Mouse (Mus musculus): ENCODE measurements at regions not wholly inside any gene's neighbourhood (a gene's known extent, or its start where the extent isn't known, plus 50 kb on each side); places are given as distances from the start of the nearest gene placed in this dataset.

- Histone ChIP-seq H3K4me3 (ENCODE audit: low read length) (no peak overlapping the region), H3K36me3 (ENCODE audit: control insufficient read depth, insufficient read depth) (no peaks in the 10 kb centered on the region), H3K27ac (ENCODE audit: low read length) (no peak overlapping the region), H3K9me3 (replicated peaks; ENCODE audit: control insufficient read depth, low read length) (no peaks in the 10 kb centered on the region), H3K4me2 (ENCODE audit: low read depth, low read length) (no peak overlapping the region), H3K9ac (ENCODE audit: low read length) (no peak overlapping the region), H3K4me1 (ENCODE audit: control insufficient read depth, insufficient read depth, low read length) (no peaks in the 10 kb centered on the region), H3K27me3 (ENCODE audit: control insufficient read depth, insufficient read depth, low read length) (no peaks in the 10 kb centered on the region)
- ATAC-seq (replicated peaks; ENCODE audit: extremely low read depth, insufficient read depth, low FRiP score) = no peak
- WGBS = 69% methylated on average over 2 of the region's 2 CpGs
Observed at GRCm38 (mm10) chr10:37291639-37292495, 153.1 kb upstream of the Marcks start.

- Histone ChIP-seq H3K27ac (ENCODE audit: low read length) (peak overlapping the region; percentile 33), H3K36me3 (ENCODE audit: control insufficient read depth, insufficient read depth) (no peaks in the 10 kb centered on the region), H3K4me3 (ENCODE audit: low read length) (no peak overlapping the region), H3K4me2 (ENCODE audit: low read depth, low read length) (no peak overlapping the region), H3K9me3 (replicated peaks; ENCODE audit: control insufficient read depth, low read length) (no peaks in the 10 kb centered on the region), H3K27me3 (ENCODE audit: control insufficient read depth, insufficient read depth, low read length) (no peaks in the 10 kb centered on the region), H3K4me1 (ENCODE audit: control insufficient read depth, insufficient read depth, low read length) (no peaks in the 10 kb centered on the region), H3K9ac (ENCODE audit: low read length) (no peak overlapping the region)
- 72% methylated on average over 3 of the region's 3 CpGs for WGBS
- ATAC-seq (replicated peaks; ENCODE audit: extremely low read depth, insufficient read depth, low FRiP score) = 0 out of 2 replicates have a peak, but pooled peaks have one; percentile 28
Observed at GRCm38 (mm10) chr10:37289964-37290704, 151.4 kb upstream of the Marcks start.

- no peak for ATAC-seq (replicated peaks; ENCODE audit: extremely low read depth, insufficient read depth, low FRiP score)
- no peaks in the 10 kb centered on the region for H3K9me3 ChIP-seq (replicated peaks; ENCODE audit: control insufficient read depth, low read length)
- no peak overlapping the region for H3K9ac ChIP-seq (ENCODE audit: low read length)
- WGBS = 79% methylated on average over 5 of the region's 5 CpGs
- no peak overlapping the region for H3K4me3 ChIP-seq (ENCODE audit: low read length)
- H3K4me2 ChIP-seq (ENCODE audit: low read depth, low read length) = no peak overlapping the region
- H3K27ac ChIP-seq (ENCODE audit: low read length) = no peak overlapping the region
- H3K4me1 ChIP-seq (ENCODE audit: control insufficient read depth, insufficient read depth, low read length) = no peaks in the 10 kb centered on the region
- H3K27me3 ChIP-seq (ENCODE audit: control insufficient read depth, insufficient read depth, low read length) = no peaks in the 10 kb centered on the region
- no peaks in the 10 kb centered on the region for H3K36me3 ChIP-seq (ENCODE audit: control insufficient read depth, insufficient read depth)
Observed at GRCm38 (mm10) chr10:37286305-37286704, 147.6 kb upstream of the Marcks start.

GRCm38 (mm10) chr10:37282951-37283350 lies 144.2 kb upstream of the Marcks start:
- no peaks in the 10 kb centered on the region for H3K27me3 ChIP-seq (ENCODE audit: control insufficient read depth, insufficient read depth, low read length)
- no peaks in the 10 kb centered on the region for H3K36me3 ChIP-seq (ENCODE audit: control insufficient read depth, insufficient read depth)
- no peak for ATAC-seq (replicated peaks; ENCODE audit: extremely low read depth, insufficient read depth, low FRiP score)

GRCm38 (mm10) chr10:37280823-37281222 lies 142.1 kb upstream of the Marcks start:
- H3K9me3 ChIP-seq (replicated peaks; ENCODE audit: control insufficient read depth, low read length) = no peaks in the 10 kb centered on the region
- no peak overlapping the region for H3K9ac ChIP-seq (ENCODE audit: low read length)
- no peaks in the 10 kb centered on the region for H3K36me3 ChIP-seq (ENCODE audit: control insufficient read depth, insufficient read depth)
- H3K4me1 ChIP-seq (ENCODE audit: control insufficient read depth, insufficient read depth, low read length) = peaks cover 5% of the 10 kb centered on the region; the same call in 1 of the 2 replicates
- H3K4me3 ChIP-seq (ENCODE audit: low read length) = no peak overlapping the region
- H3K27me3 ChIP-seq (ENCODE audit: control insufficient read depth, insufficient read depth, low read length) = no peaks in the 10 kb centered on the region
- H3K27ac ChIP-seq (ENCODE audit: low read length) = no peak overlapping the region
- WGBS = 73% methylated on average over 4 of the region's 4 CpGs
- ATAC-seq (replicated peaks; ENCODE audit: extremely low read depth, insufficient read depth, low FRiP score) = no peak
- no peak overlapping the region for H3K4me2 ChIP-seq (ENCODE audit: low read depth, low read length)

More at GRCm38 (mm10) chr10:37282951-37283350, 144.2 kb upstream of the Marcks start:
- Histone ChIP-seq H3K4me1 (ENCODE audit: control insufficient read depth, insufficient read depth, low read length) (peaks cover 5% of the 10 kb centered on the region; the same call in 1 of the 2 replicates), H3K9ac (ENCODE audit: low read length) (no peak overlapping the region), H3K4me2 (ENCODE audit: low read depth, low read length) (no peak overlapping the region), H3K9me3 (replicated peaks; ENCODE audit: control insufficient read depth, low read length) (no peaks in the 10 kb centered on the region), H3K4me3 (ENCODE audit: low read length) (no peak overlapping the region), H3K27ac (ENCODE audit: low read length) (no peak overlapping the region)

DNA sequence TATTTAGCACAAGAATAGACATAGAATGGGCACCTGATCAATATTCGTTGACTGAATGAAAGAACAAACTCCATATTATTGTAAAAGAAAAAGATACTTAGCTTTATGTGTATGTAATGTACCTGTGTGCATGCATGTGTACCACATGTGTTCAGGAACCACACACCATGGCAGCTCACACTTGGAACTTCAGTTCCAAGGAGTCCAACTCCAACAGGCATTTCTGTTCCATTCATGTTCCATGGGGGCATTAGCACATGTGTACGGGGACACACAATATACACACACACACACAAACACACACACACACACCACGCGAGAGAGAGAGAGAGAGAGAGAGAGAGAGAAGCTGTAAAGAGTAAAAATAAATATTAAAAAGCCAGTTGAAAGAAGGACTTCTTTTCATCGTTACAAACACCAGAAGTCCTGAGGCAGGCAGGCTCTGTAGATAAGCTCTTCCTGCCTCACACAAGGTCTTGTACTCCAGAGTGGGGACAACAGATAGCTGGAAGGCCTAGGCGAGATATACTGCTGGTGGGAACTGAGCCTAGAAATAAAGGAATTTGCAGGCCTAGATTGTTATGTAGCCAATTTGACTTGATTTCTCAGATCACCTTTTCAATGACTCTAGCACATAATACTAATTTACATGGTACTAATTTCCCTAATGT lies 141.6 kb upstream of the Marcks start:
- Histone ChIP-seq H3K27me3 (ENCODE audit: control insufficient read depth, insufficient read depth, low read length) (no peaks in the 10 kb centered on the region), H3K9ac (ENCODE audit: low read length) (no peak overlapping the region), H3K9me3 (replicated peaks; ENCODE audit: control insufficient read depth, low read length) (no peaks in the 10 kb centered on the region), H3K4me1 (ENCODE audit: control insufficient read depth, insufficient read depth, low read length) (peaks cover 5% of the 10 kb centered on the region; the same call in 1 of the 2 replicates), H3K4me3 (ENCODE audit: low read length) (no peak overlapping the region), H3K4me2 (ENCODE audit: low read depth, low read length) (no peak overlapping the region), H3K27ac (ENCODE audit: low read length) (peak overlapping the region; percentile 64), H3K36me3 (ENCODE audit: control insufficient read depth, insufficient read depth) (no peaks in the 10 kb centered on the region)
- 38% methylated on average over 6 of the region's 6 CpGs for WGBS
- peak; percentile 73 for ATAC-seq (replicated peaks; ENCODE audit: extremely low read depth, insufficient read depth, low FRiP score)

- Histone ChIP-seq H3K4me3 (ENCODE audit: low read length) (no peak overlapping the region), H3K4me1 (ENCODE audit: control insufficient read depth, insufficient read depth, low read length) (peaks cover 5% of the 10 kb centered on the region; the same call in 1 of the 2 replicates), H3K27me3 (ENCODE audit: control insufficient read depth, insufficient read depth, low read length) (no peaks in the 10 kb centered on the region), H3K27ac (ENCODE audit: low read length) (0 out of 2 replicates have a peak overlapping the region, but pooled peaks have one; percentile 7), H3K4me2 (ENCODE audit: low read depth, low read length) (no peak overlapping the region), H3K36me3 (ENCODE audit: control insufficient read depth, insufficient read depth) (no peaks in the 10 kb centered on the region), H3K9ac (ENCODE audit: low read length) (no peak overlapping the region), H3K9me3 (replicated peaks; ENCODE audit: control insufficient read depth, low read length) (no peaks in the 10 kb centered on the region)
- 53% methylated on average over 1 of the region's 1 CpGs for WGBS
- ATAC-seq (replicated peaks; ENCODE audit: extremely low read depth, insufficient read depth, low FRiP score) = no peak
Observed at GRCm38 (mm10) chr10:37279316-37279715, 140.6 kb upstream of the Marcks start.

DNA sequence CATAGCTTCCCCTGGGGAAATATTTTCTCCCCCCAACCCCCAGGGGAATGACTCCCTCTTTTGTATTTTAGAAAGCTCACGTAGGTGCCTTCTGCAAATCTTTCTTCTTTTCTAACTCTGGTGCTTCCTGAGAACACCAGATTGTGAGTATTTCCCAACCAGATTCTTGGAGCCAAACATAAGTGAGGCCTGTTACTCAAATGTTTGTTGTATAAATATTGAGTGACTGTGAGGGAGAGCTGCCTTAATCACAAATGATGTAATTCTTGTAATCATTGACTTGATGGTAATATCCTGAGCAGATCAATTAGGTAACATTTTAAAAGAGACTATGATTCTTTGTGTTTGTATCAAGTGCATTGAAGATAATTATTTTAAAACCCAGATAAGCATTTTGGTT lies 137.1 kb upstream of the Marcks start:
- Histone ChIP-seq H3K9me3 (replicated peaks; ENCODE audit: control insufficient read depth, low read length) (no peaks in the 10 kb centered on the region), H3K4me1 (ENCODE audit: control insufficient read depth, insufficient read depth, low read length) (peaks cover 5% of the 10 kb centered on the region; the same call in 1 of the 2 replicates), H3K9ac (ENCODE audit: low read length) (no peak overlapping the region), H3K27ac (ENCODE audit: low read length) (no peak overlapping the region), H3K4me2 (ENCODE audit: low read depth, low read length) (no peak overlapping the region), H3K27me3 (ENCODE audit: control insufficient read depth, insufficient read depth, low read length) (no peaks in the 10 kb centered on the region), H3K4me3 (ENCODE audit: low read length) (no peak overlapping the region), H3K36me3 (ENCODE audit: control insufficient read depth, insufficient read depth) (no peaks in the 10 kb centered on the region)
- WGBS = 69% methylated on average over 1 of the region's 1 CpGs
- no peak for ATAC-seq (replicated peaks; ENCODE audit: extremely low read depth, insufficient read depth, low FRiP score)

Data from heart, embryonic 16.5 days (tissue).